Mouse (Mus musculus): ENCODE measurements around the gene Atad2b.

DNA sequence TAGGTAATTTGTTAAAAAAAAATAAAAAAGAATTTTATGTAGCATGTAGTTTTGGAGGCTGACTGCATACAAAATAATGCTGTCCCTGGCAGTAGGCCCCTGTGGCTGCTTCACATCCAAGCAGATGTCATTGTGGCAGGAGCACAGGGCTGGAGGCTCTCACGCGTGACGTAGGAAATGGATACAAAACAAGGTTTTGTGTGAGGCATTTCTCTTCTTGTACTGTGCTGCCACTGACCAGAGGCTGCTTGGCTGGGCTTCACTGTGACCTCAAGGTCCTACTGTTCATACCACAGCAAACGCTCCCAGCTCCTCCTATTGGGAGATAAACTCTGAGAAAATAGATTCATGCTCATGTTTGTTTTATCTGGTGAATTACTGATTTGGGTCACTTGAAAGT lies 36.0 kb downstream of the Atad2b start:
- TF ChIP-seq CTCF (conservative IDR thresholded peaks at IDR 0.05; ENCODE audit: insufficient read depth, insufficient read length, low read depth, low read length) (no peak), POLR2A (IDR thresholded peaks at IDR 0.05; ENCODE audit: low read depth, low read length) (no peak)

Data from kidney, adult 2 months (tissue).